Mouse (Mus musculus): ENCODE results near the gene Gm45716. TPM values are rescaled to one million over a fixed set of nuclear protein-coding genes. Genes with fewer than 3 reads are reported as not detected.
"Not testable (repeated sequence)": the region's sequence is repeated elsewhere in the genome, so short reads cannot be mapped to it uniquely, and the experiment has no call there.

The Gm45716 gene
- polyA plus RNA-seq, 1 experiment from 2014 or later: 17.7 TPM

- H3K4me3 ChIP-seq (ENCODE audit: low read depth, low read length): no peak overlapping the region
- 84% methylated on average over 1 of the region's 1 CpGs for WGBS
Measured at GRCm38 (mm10) chr11:90274187-90274586, 86.7 kb downstream of the Gm45716 start.

GRCm38 (mm10) chr11:90275663-90276062 lies 88.2 kb downstream of the Gm45716 start:
- DNase-seq (ENCODE audit: low spot score) (no peak), ATAC-seq (ENCODE audit: insufficient read depth, low FRiP score, low TSS enrichment) (no peak)
- no peaks in the 10 kb centered on the region for H3K36me3 ChIP-seq (ENCODE audit: control insufficient read depth, insufficient read depth, low read length)
- no peaks in the 10 kb centered on the region for H3K27me3 ChIP-seq (ENCODE audit: control insufficient read depth, insufficient read depth, low read length)
- H3K4me1 ChIP-seq (ENCODE audit: control insufficient read depth, insufficient read depth, low read length): no peaks in the 10 kb centered on the region
- H3K9me3 ChIP-seq (ENCODE audit: control insufficient read depth, low read length): no peaks in the 10 kb centered on the region
- no peak overlapping the region for H3K4me2 ChIP-seq (ENCODE audit: low read depth)
- 87% methylated on average over 7 of the region's 7 CpGs for WGBS
- H3K9ac ChIP-seq (ENCODE audit: low read length): no peak overlapping the region
- no peak overlapping the region for H3K27ac ChIP-seq (ENCODE audit: low read depth, low read length)
- H3K4me3 ChIP-seq (ENCODE audit: low read depth, low read length): no peak overlapping the region

More at GRCm38 (mm10) chr11:90274187-90274586, 86.7 kb downstream of the Gm45716 start:
- Histone ChIP-seq H3K27me3 (ENCODE audit: control insufficient read depth, insufficient read depth, low read length) (no peaks in the 10 kb centered on the region), H3K9ac (ENCODE audit: low read length) (no peak overlapping the region), H3K4me2 (ENCODE audit: low read depth) (no peak overlapping the region), H3K36me3 (ENCODE audit: control insufficient read depth, insufficient read depth, low read length) (no peaks in the 10 kb centered on the region), H3K27ac (ENCODE audit: low read depth, low read length) (no peak overlapping the region), H3K4me1 (ENCODE audit: control insufficient read depth, insufficient read depth, low read length) (no peaks in the 10 kb centered on the region), H3K9me3 (ENCODE audit: control insufficient read depth, low read length) (no peaks in the 10 kb centered on the region)
- ATAC-seq (ENCODE audit: insufficient read depth, low FRiP score, low TSS enrichment) (no peak), DNase-seq (ENCODE audit: low spot score) (no peak)

- DNase-seq (ENCODE audit: low spot score): no peak
- Histone ChIP-seq H3K9me3 (ENCODE audit: control insufficient read depth, low read length) (no peaks in the 10 kb centered on the region), H3K27ac (ENCODE audit: low read depth, low read length) (no peak overlapping the region), H3K9ac (ENCODE audit: low read length) (no peak overlapping the region), H3K4me3 (ENCODE audit: low read depth, low read length) (no peak overlapping the region), H3K4me2 (ENCODE audit: low read depth) (no peak overlapping the region), H3K27me3 (ENCODE audit: control insufficient read depth, insufficient read depth, low read length) (no peaks in the 10 kb centered on the region), H3K4me1 (ENCODE audit: control insufficient read depth, insufficient read depth, low read length) (no peaks in the 10 kb centered on the region), H3K36me3 (ENCODE audit: control insufficient read depth, insufficient read depth, low read length) (no peaks in the 10 kb centered on the region)
- ATAC-seq (ENCODE audit: insufficient read depth, low FRiP score, low TSS enrichment): no peak
- 85% methylated on average over 8 of the region's 8 CpGs for WGBS
Measured at GRCm38 (mm10) chr11:90276150-90276549, 88.7 kb downstream of the Gm45716 start.

- no peak overlapping the region for H3K27ac ChIP-seq (ENCODE audit: low read depth, low read length)
- no peaks in the 10 kb centered on the region for H3K4me1 ChIP-seq (ENCODE audit: control insufficient read depth, insufficient read depth, low read length)
- H3K9ac ChIP-seq (ENCODE audit: low read length): no peak overlapping the region
- no peak overlapping the region for H3K4me3 ChIP-seq (ENCODE audit: low read depth, low read length)
- no peaks in the 10 kb centered on the region for H3K9me3 ChIP-seq (ENCODE audit: control insufficient read depth, low read length)
- H3K27me3 ChIP-seq (ENCODE audit: control insufficient read depth, insufficient read depth, low read length): no peaks in the 10 kb centered on the region
- H3K36me3 ChIP-seq (ENCODE audit: control insufficient read depth, insufficient read depth, low read length): no peaks in the 10 kb centered on the region
- DNase-seq (ENCODE audit: low spot score) (no peak), ATAC-seq (ENCODE audit: insufficient read depth, low FRiP score, low TSS enrichment) (no peak)
- no peak overlapping the region for H3K4me2 ChIP-seq (ENCODE audit: low read depth)
- 90% methylated on average over 12 of the region's 12 CpGs for WGBS
Measured at GRCm38 (mm10) chr11:90276561-90276960, 89.1 kb downstream of the Gm45716 start.

GRCm38 (mm10) chr11:90280069-90280468 lies 92.6 kb downstream of the Gm45716 start:
- ATAC-seq (ENCODE audit: insufficient read depth, low FRiP score, low TSS enrichment) (no peak), DNase-seq (ENCODE audit: low spot score) (no peak)
- Histone ChIP-seq H3K27me3 (ENCODE audit: control insufficient read depth, insufficient read depth, low read length) (no peaks in the 10 kb centered on the region), H3K4me1 (ENCODE audit: control insufficient read depth, insufficient read depth, low read length) (no peaks in the 10 kb centered on the region), H3K4me2 (ENCODE audit: low read depth) (no peak overlapping the region), H3K27ac (ENCODE audit: low read depth, low read length) (no peak overlapping the region), H3K36me3 (ENCODE audit: control insufficient read depth, insufficient read depth, low read length) (no peaks in the 10 kb centered on the region), H3K4me3 (ENCODE audit: low read depth, low read length) (no peak overlapping the region), H3K9ac (ENCODE audit: low read length) (no peak overlapping the region), H3K9me3 (ENCODE audit: control insufficient read depth, low read length) (no peaks in the 10 kb centered on the region)
- WGBS: 90% methylated on average over 5 of the region's 5 CpGs

- 90% methylated on average over 2 of the region's 2 CpGs for WGBS
- not testable (repeated sequence) for ATAC-seq (ENCODE audit: insufficient read depth, low FRiP score, low TSS enrichment); H3K27ac ChIP-seq (ENCODE audit: low read depth, low read length); H3K36me3 ChIP-seq (ENCODE audit: control insufficient read depth, insufficient read depth, low read length); H3K4me1 ChIP-seq (ENCODE audit: control insufficient read depth, insufficient read depth, low read length); H3K27me3 ChIP-seq (ENCODE audit: control insufficient read depth, insufficient read depth, low read length); H3K9ac ChIP-seq (ENCODE audit: low read length); H3K4me3 ChIP-seq (ENCODE audit: low read depth, low read length); DNase-seq (ENCODE audit: low spot score); H3K9me3 ChIP-seq (ENCODE audit: control insufficient read depth, low read length); H3K4me2 ChIP-seq (ENCODE audit: low read depth)
Measured at GRCm38 (mm10) chr11:90281943-90282342, 94.5 kb downstream of the Gm45716 start.

- no peaks in the 10 kb centered on the region for H3K9me3 ChIP-seq (ENCODE audit: control insufficient read depth, low read length)
- no peaks in the 10 kb centered on the region for H3K4me1 ChIP-seq (ENCODE audit: control insufficient read depth, insufficient read depth, low read length)
- no peaks in the 10 kb centered on the region for H3K36me3 ChIP-seq (ENCODE audit: control insufficient read depth, insufficient read depth, low read length)
- H3K27me3 ChIP-seq (ENCODE audit: control insufficient read depth, insufficient read depth, low read length): no peaks in the 10 kb centered on the region
- no peak overlapping the region for H3K9ac ChIP-seq (ENCODE audit: low read length)
- H3K27ac ChIP-seq (ENCODE audit: low read depth, low read length): no peak overlapping the region
- no peak overlapping the region for H3K4me2 ChIP-seq (ENCODE audit: low read depth)
- 76% methylated on average over 4 of the region's 4 CpGs for WGBS
- DNase-seq (ENCODE audit: low spot score): no peak
- no peak overlapping the region for H3K4me3 ChIP-seq (ENCODE audit: low read depth, low read length)
- no peak for ATAC-seq (ENCODE audit: insufficient read depth, low FRiP score, low TSS enrichment)
Measured at GRCm38 (mm10) chr11:90283159-90283558, 95.7 kb downstream of the Gm45716 start.

- Histone ChIP-seq H3K9me3 (ENCODE audit: control insufficient read depth, low read length) (no peaks in the 10 kb centered on the region), H3K4me2 (ENCODE audit: low read depth) (no peak overlapping the region), H3K27ac (ENCODE audit: low read depth, low read length) (no peak overlapping the region), H3K36me3 (ENCODE audit: control insufficient read depth, insufficient read depth, low read length) (no peaks in the 10 kb centered on the region), H3K4me1 (ENCODE audit: control insufficient read depth, insufficient read depth, low read length) (no peaks in the 10 kb centered on the region), H3K4me3 (ENCODE audit: low read depth, low read length) (no peak overlapping the region), H3K27me3 (ENCODE audit: control insufficient read depth, insufficient read depth, low read length) (no peaks in the 10 kb centered on the region), H3K9ac (ENCODE audit: low read length) (no peak overlapping the region)
- ATAC-seq (ENCODE audit: insufficient read depth, low FRiP score, low TSS enrichment) (no peak), DNase-seq (ENCODE audit: low spot score) (no peak)
- 85% methylated on average over 6 of the region's 6 CpGs for WGBS
Measured at GRCm38 (mm10) chr11:90283601-90284000, 96.1 kb downstream of the Gm45716 start.

GRCm38 (mm10) chr11:90284079-90284478 lies 96.6 kb downstream of the Gm45716 start:
- Histone ChIP-seq H3K4me1 (ENCODE audit: control insufficient read depth, insufficient read depth, low read length) (no peaks in the 10 kb centered on the region), H3K4me3 (ENCODE audit: low read depth, low read length) (no peak overlapping the region), H3K27me3 (ENCODE audit: control insufficient read depth, insufficient read depth, low read length) (no peaks in the 10 kb centered on the region), H3K27ac (ENCODE audit: low read depth, low read length) (no peak overlapping the region), H3K9me3 (ENCODE audit: control insufficient read depth, low read length) (no peaks in the 10 kb centered on the region), H3K36me3 (ENCODE audit: control insufficient read depth, insufficient read depth, low read length) (no peaks in the 10 kb centered on the region), H3K9ac (ENCODE audit: low read length) (no peak overlapping the region), H3K4me2 (ENCODE audit: low read depth) (no peak overlapping the region)
- WGBS: 77% methylated on average over 2 of the region's 2 CpGs
- ATAC-seq (ENCODE audit: insufficient read depth, low FRiP score, low TSS enrichment): no peak
- no peak for DNase-seq (ENCODE audit: low spot score)

Data from neural tube, embryonic 11.5 days (tissue).